Mouse (Mus musculus): Measurements from ENCODE around the gene Thap3.
A peak's percentile ranks its signal among the peaks of the same experiment; 100 is the strongest.

Thap3 gene

DNA sequence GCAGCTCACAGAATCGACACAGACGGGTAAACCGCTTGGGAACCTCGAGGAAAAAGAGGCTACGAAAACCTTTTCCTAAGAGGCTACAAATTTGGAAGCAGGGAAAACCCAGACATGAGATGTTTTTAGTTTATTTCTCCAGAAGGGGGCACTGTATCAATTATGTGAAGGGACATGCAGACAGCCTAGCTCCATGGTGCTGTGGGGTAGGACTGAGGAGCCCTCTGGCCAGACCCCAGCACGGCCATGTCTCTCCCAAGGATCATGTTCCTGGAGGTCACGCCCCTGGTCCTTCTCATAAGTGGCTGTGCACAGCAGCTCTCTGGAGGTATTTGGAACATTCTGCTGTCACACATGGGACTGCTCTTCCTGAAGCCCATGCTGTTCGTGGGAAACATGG, 8.1 kb downstream of the Thap3 start:
- DNase-seq = peak in 1 of 2 experiments; percentile 40

DNA sequence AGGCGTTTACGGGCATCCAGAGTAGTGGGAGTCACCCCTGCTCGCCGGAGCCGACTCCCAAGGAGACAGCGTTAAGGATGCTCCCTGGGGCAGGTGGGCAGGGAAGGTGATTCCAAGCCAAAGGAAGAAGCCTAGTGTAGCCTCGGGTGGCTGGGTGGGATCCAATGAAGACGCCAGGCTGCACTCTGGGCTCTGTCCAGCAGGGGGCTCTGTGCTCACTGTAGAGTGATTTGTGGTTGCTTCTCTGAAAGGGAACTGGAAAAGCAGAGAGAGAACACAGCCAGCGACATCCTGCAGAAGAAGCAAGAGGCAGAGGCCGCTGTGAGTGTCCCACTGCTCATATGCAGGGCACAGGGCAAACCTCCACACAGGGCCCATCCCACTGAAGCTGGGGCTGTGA, 11.0 kb downstream of the Thap3 start:
- DNase-seq = peak; percentile 92 to 94

GRCm38 (mm10) chr4:151975441-151975840, 13.4 kb downstream of the Thap3 start:
- DNase-seq = peak in 1 of 2 experiments; percentile 51

DNA sequence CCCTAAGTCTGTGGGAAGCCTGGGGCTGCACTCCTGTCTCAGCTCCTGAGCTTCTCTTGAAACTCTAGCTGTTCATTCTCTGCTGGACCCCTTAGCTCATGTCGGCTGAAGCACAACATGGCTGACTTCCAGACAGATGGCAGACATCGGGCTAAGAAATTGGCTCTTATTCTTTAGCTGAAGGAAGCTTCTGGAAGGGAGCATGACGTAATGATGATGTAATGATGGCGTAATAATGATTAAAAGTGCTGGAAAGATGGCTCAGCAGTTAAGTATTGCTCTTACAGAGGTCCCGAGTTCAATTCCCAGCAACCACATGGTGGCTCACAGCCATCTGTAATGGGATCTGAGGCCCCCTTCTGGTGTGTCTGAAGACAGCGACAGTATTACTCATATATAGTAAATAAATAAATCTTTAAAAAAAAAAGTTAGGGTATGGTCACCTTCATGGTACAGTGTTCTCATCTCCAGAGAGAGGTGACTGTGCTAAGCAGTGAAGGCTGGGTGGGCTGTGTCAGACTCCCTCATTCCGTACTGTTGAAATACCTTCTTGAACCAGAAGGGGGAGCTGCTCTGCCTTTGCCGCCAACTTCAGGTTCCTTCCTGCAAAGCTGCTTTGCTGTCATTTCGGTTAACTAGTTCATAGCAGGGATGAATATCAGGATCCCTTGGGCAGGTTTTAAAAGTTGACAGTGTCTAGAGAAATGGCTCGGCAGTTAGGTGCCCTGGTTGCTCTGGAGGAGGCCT, 16.4 kb downstream of the Thap3 start:
- peak; percentile 31 to 52 for DNase-seq

GRCm38 (mm10) chr4:151968204-151968921, 20.4 kb downstream of the Thap3 start:
- no peak for DNase-seq

- no peak for DNase-seq
Observed at GRCm38 (mm10) chr4:151962817-151963216, 26.0 kb downstream of the Thap3 start.

DNA sequence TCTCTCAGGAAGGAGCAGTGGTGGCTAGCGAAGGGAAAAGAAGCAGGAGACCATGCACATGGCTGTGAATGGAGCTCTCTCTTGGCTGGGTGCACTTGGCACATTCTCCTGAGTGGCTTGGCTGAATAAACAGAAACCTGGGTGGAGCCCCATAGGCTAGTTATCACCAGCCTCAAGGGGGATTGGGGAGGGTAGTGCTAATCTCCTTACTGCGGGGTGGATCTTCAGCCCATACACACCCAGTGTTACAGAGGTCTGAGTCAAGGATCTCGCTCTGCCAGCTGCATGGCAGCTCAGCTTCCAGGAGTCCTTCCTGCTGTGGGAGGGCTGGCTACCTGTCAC, 28.3 kb downstream of the Thap3 start:
- DNase-seq = no peak

DNA sequence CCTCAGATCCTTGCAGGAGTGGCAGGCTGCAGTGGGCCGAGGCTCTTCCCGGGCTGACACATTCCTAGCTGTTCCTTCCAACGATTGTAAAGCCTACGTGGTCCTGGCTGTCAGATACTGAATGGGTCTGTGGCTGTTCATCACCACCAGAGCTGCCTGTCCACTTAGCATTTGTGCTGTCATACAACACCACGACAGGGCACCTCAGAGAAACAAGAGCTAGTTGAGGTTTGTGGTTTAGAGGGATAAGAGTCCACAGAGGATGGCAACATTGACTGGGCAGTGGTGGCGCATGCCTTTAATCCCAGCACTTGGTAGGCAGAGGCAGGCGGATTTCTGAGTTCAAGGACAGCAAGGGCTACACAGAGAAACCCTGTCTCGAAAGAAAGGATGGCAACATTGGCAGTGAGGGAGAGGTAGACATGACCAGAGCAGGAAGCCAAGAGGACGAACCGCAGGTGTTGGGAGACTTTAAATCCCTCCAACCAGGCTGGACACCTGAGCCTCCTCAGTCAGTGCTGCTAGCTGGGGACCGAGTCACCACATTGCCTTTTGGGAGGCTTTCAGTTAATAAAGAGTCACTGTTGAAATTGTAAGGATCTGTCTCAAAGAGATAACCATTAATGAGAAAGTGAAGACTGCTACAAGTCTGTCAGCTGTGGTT, 28.8 kb downstream of the Thap3 start:
- no peak for DNase-seq

- no peak for DNase-seq
Observed at GRCm38 (mm10) chr4:151957584-151958315, 31.0 kb downstream of the Thap3 start.

DNA sequence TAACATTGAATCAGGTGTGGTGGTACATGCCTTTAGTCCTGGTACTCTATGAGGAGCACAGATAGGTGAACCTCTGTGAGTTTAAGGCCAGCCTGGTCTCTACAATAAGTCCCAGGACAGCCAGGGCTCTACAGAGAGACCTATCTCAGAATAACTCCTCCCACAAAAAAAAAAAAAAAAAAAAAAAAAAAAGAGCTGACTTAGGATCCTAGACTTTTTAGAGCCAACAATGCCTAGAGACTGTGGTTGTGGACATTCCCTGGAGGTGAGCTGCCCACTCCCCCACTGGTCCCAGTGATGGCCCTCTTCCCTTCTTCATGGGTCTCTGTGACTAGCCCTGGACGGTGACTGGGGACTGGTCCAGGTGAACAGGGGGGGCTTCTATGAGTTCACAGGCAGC, 33.0 kb downstream of the Thap3 start:
- no peak for DNase-seq

GRCm38 (mm10) chr4:151953209-151953608, 35.6 kb downstream of the Thap3 start:
- DNase-seq = no peak

DNA sequence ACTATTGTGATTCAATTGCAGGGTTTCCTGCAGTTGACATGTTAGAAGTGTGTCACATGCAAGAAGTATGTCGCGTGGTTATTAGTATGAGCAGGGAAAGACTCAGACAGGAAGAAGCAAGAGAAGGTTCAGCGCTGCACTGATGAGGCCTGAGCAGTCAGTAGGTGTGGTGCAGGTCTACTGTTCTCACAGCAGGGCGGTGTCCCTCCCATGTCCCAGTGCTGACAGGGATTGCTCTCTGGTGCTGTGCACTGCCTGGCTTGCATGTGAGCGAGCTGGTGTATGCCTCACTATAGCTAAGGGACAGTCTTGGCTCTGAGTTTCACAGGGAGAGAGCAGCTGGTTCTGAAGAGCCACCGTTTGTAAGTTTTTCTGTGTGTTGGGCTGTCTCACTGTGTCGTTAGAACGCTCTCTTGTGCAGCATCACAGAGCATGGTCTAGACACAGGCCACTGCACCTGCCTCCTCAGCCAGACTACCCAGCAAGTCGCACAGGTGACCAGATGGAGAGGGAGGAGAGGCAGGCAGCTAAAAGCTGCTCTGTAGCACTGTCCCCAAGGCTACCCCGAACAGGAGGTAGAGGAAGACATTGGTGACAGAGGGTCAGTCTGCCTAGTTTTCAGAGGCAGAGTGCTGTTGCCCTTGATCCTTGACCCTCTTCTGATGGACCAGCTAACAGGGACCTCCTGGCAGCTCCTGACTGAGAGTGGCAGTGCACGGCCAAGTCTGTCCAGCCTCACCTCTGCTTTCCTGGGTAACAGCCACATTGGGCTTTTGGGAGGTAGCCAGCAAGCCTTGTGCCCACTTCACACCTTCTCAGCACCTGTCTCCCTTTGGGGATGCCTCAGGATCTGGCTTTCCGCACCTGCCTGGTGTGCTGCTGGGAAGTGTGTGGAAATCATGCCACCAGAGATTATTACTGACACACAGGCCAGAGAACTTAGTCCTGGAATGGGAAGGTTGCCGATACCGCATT, 40.0 kb downstream of the Thap3 start:
- peak; percentile 57 to 64 for DNase-seq

GRCm38 (mm10) chr4:151946211-151946610, 42.6 kb downstream of the Thap3 start:
- no peak for DNase-seq

- no peak for DNase-seq
Observed at GRCm38 (mm10) chr4:151938089-151938488, 50.7 kb downstream of the Thap3 start.

GRCm38 (mm10) chr4:151937441-151937840, 51.4 kb downstream of the Thap3 start:
- DNase-seq = peak in 1 of 2 experiments; percentile 26

DNA sequence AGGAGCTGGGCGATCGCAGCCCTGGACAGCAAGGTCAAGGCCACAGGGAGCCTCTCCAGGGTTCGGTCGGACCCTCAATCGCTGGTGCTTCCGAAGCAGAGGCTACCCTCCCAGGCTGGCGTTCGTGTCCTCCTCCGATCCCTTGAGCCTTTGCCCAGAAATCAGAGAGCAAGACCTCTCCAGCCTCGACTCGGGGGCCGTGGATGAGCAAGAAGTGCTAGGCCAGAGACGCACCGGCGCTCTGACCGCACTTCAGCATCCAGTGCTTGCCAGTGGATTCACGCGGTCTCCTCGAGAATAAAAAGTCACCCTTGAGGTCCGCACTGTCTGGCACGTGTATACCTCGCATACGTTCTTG, 54.6 kb downstream of the Thap3 start:
- peak; percentile 13 to 23 for DNase-seq

- peak; percentile 95 to 97 for DNase-seq
Observed at GRCm38 (mm10) chr4:151933505-151934214, 55.1 kb downstream of the Thap3 start, which contains the start of gene Dnajc11. Dnajc11 (plus strand) TSS chr4:151933691.

Measured in cerebellum, postnatal 25 days (tissue).